Mouse (Mus musculus): ENCODE results near the gene Ret. TPM values are rescaled to one million over a fixed set of nuclear protein-coding genes. Genes with fewer than 3 reads are reported as not detected.

Ret gene
- total RNA-seq, 2 experiments from 2014 or later = 0.07 to 0.09 TPM

- peak; percentile 80 for ATAC-seq (ENCODE audit: poor library complexity, severe bottlenecking)
Measured at GRCm38 (mm10) chr6:118127198-118127597, 70.3 kb downstream of the Ret start.

GRCm38 (mm10) chr6:118126577-118126976 lies 70.9 kb downstream of the Ret start:
- ATAC-seq (ENCODE audit: poor library complexity, severe bottlenecking) = no peak

GRCm38 (mm10) chr6:118122767-118123166 lies 74.8 kb downstream of the Ret start:
- ATAC-seq (ENCODE audit: poor library complexity, severe bottlenecking) = no peak

DNA sequence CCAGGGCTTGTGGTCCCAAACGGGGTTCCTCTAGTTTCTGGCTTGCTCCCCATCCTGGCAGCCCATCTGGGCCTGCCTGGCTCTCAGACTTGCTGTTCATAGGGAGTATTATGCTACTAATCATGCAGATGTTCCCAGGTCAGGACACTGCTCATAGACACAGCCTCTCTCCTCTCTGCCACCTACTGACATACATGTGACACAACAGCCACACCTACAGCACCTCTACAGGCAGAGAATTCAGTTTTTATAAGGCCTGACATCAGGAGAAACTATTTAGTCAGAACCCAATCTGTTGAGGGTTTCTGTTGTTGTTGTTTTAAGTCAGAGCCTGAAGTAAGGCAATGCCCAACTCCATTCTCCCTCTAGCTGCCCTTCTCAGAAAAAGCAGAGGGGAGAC lies 85.7 kb downstream of the Ret start:
- no peak for ATAC-seq (ENCODE audit: poor library complexity, severe bottlenecking)

Other genes starting within 250 kb of the Ret start
- 0.09 TPM in 1 of 2 replicates, not detected in the other for gene Rasgef1a, start 186.3 kb downstream of the Ret start, total RNA-seq (2015)
- 0.29 TPM in 1 of 2 replicates, not detected in the other for gene Rasgef1a, start 186.3 kb downstream of the Ret start, total RNA-seq (2017)
- 111 and 122 TPM in 2 replicates for gene Csgalnact2, start 58.6 kb downstream of the Ret start, total RNA-seq (2015)
- gene Csgalnact2, start 58.6 kb downstream of the Ret start, total RNA-seq (2017) = 145 and 157 TPM in 2 replicates
- gene Bms1, start 221.8 kb upstream of the Ret start, total RNA-seq (2015) = 20.4 and 23.3 TPM in 2 replicates
- gene Bms1, start 221.8 kb upstream of the Ret start, total RNA-seq (2017) = 53.9 and 57.7 TPM in 2 replicates